8 mouse cellular contexts compared by ENCODE assay signal in the genomic region with DNA sequence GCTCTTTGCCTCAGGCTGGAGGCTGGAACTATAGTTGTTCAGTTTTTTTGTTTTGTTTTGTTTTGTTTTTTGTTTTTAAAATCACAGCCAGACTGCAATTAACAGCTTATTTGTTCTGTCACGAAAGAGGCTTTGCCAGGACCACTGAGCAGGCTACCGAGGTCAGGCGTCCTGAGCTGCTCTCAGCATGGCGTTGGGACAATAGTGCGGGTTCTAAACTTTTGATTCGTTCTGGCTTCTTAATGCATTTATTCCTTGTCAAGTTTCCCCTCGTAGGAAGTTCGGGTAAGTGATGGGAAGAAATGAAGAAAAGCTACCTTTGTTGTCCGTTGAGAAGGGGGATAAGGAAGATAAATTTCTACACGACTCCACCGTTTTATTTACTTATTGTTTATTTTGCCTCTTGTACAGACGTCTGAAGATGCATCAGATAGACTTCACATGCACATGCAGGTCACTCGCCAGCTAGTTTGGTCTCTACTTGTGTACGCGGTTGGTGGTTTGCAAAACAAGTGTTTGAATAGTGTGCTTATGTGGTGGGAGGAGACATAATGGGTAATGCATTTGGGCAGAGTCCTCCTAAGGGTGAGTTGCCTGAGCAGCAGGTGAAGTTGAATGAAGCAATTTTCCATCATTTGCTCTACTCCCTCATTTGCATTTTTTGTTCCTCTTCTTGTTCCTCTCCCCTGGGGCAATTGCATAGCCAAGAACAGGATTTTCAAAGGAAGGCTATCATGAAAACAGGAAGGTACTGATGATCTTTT. TPM values are rescaled to one million over a fixed set of nuclear protein-coding genes. Genes with fewer than 3 reads are reported as not detected.
DNase-seq lines count a peak whose midpoint lies in the region; ATAC-seq lines count a peak whose summit lies in the region.

No protein-coding gene starts in this region.

- WGBS in hindbrain, embryonic 11.5 days: 2% methylated on average over 15 of the region's 15 CpGs
- under 1% methylated on average over 15 of the region's 15 CpGs for WGBS in midbrain, embryonic 16.5 days

- peak; percentile 14 for DNase-seq in kidney, adult 9 months
- no peak for DNase-seq in kidney, postnatal 14 days
- peak; percentile 30 to 37 for DNase-seq in cerebellum, postnatal 10 days
- peak; percentile 34 for DNase-seq in hindbrain, embryonic 11.5 days (ENCODE audit: low spot score)
- DNase-seq in urinary bladder, adult 2 months (ENCODE audit: low spot score): no peak
- no peak for DNase-seq in frontal cortex, adult 2 months (ENCODE audit: extremely low spot score in 1 of 2, low spot score in 1 of 2)
- DNase-seq in lung, postnatal 10 days: no peak

- H3K27ac ChIP-seq in hindbrain, embryonic 11.5 days (ENCODE audit: low read depth, low read length): peak overlapping the region; percentile 83
- peak overlapping the region; percentile 91 for H3K27ac ChIP-seq in midbrain, embryonic 16.5 days (ENCODE audit: low read length)

- ATAC-seq in hindbrain, embryonic 11.5 days (ENCODE audit: low FRiP score): peak; percentile 46
- ATAC-seq in midbrain, embryonic 16.5 days: peak; percentile 23; the same call in 1 of the 2 replicates

- H3K4me3 ChIP-seq in hindbrain, embryonic 11.5 days (ENCODE audit: low read depth, low read length): peak overlapping the region; percentile 47
- peak overlapping the region; percentile 60 for H3K4me3 ChIP-seq in midbrain, embryonic 16.5 days (ENCODE audit: low read depth, low read length)

- H3K9me3 ChIP-seq in hindbrain, embryonic 11.5 days (ENCODE audit: control insufficient read depth, low read length): no peaks in the 10 kb centered on the region
- no peaks in the 10 kb centered on the region for H3K9me3 ChIP-seq in midbrain, embryonic 16.5 days (replicated peaks; ENCODE audit: control insufficient read depth, low read length, poor library complexity, severe bottlenecking)

- no peaks in the 10 kb centered on the region for H3K36me3 ChIP-seq in hindbrain, embryonic 11.5 days (ENCODE audit: control insufficient read depth, insufficient read depth, low read length)
- no peaks in the 10 kb centered on the region for H3K36me3 ChIP-seq in midbrain, embryonic 16.5 days (ENCODE audit: control insufficient read depth, insufficient read depth, low read length)

- peak overlapping the region; percentile 64; the same call in 1 of the 2 replicates for H3K9ac ChIP-seq in hindbrain, embryonic 11.5 days (ENCODE audit: low read depth, low read length)
- peak overlapping the region; percentile 75 for H3K9ac ChIP-seq in midbrain, embryonic 16.5 days (ENCODE audit: low read depth, low read length)

- peak overlapping the region; percentile 79 for H3K4me2 ChIP-seq in hindbrain, embryonic 11.5 days (replicated peaks; ENCODE audit: low read depth, low read length)
- H3K4me2 ChIP-seq in midbrain, embryonic 16.5 days (ENCODE audit: low read length): peak overlapping the region; percentile 72

- H3K27me3 ChIP-seq in hindbrain, embryonic 11.5 days (ENCODE audit: control insufficient read depth, insufficient read depth, low read length): no peaks in the 10 kb centered on the region
- no peaks in the 10 kb centered on the region for H3K27me3 ChIP-seq in midbrain, embryonic 16.5 days (ENCODE audit: control insufficient read depth, insufficient read depth, low read depth, low read length)

- 0 out of 2 replicates have a peak, but pooled peaks cover 2% of the 10 kb centered on the region for H3K4me1 ChIP-seq in hindbrain, embryonic 11.5 days (replicated peaks; ENCODE audit: control insufficient read depth, insufficient read depth, low read length)
- H3K4me1 ChIP-seq in midbrain, embryonic 16.5 days (ENCODE audit: control insufficient read depth, insufficient read depth, low read length): peaks cover 9% of the 10 kb centered on the region

RNA-seq across cellular contexts. Expression of gene Adgrb3, which starts 1.4 kb away (rescaled TPM):
- polyA plus RNA-seq in hindbrain, embryonic 11.5 days (2014; fragmentation: Nextera tagmentation; extraction: Ambion mirVana): 12.7 and 14.8 TPM in 2 replicates
- 67.9 and 68.6 TPM in 2 replicates for polyA plus RNA-seq in midbrain, embryonic 16.5 days (2015; fragmentation: Nextera tagmentation; extraction: Ambion mirVana)
- polyA plus RNA-seq in urinary bladder, adult 2 months (2012; rRNA removed): 0.09 and 0.14 TPM in 2 replicates
- polyA plus RNA-seq in frontal cortex, adult 2 months (2012; rRNA removed): 61.2 and 63.4 TPM in 2 replicates

Comparison
In these comparisons a context has a peak if more than half of its experiments do, and no peak if none do; other contexts are left out.
1. DNase-seq: peak in kidney, adult 9 months (single experiment), cerebellum, postnatal 10 days (2 of 2) and hindbrain, embryonic 11.5 days (single experiment); none in kidney, postnatal 14 days (single experiment), urinary bladder, adult 2 months (single experiment), frontal cortex, adult 2 months (0 of 2) and lung, postnatal 10 days (single experiment).
2. RNA of gene Adgrb3, which starts 1.4 kb away (polyA plus RNA-seq): 67.9 to 68.6 TPM in midbrain, embryonic 16.5 days, 61.2 to 63.4 TPM in frontal cortex, adult 2 months and 12.7 to 14.8 TPM in hindbrain, embryonic 11.5 days; 0.09 to 0.14 TPM in urinary bladder, adult 2 months; every median in the first group is over 10 times any median in the second.